Mouse (Mus musculus) liver, embryonic 14.5 days (tissue): ENCODE measurements around the gene Egfr. TPM values are rescaled to one million over a fixed set of nuclear protein-coding genes. Genes with fewer than 3 reads are reported as not detected.

Experiments used
- ATAC-seq: fragments of 200-750 bp; cut with Nextera tagmentation; 2 replicates; pipeline ENCODE4 v1.8.0; 2017; ENCODE audit warnings: moderate number of reproducible peaks, mild to moderate bottlenecking, moderate library complexity; ENCODE audit not compliant: insufficient read depth
- DNase-seq, 3 experiments: peaks; one replicate each; pipeline ENCODE4 v3.0.0-alpha.2; 2012 to 2013; ENCODE audit warnings: low read depth in 3 of 3, low spot score in 3 of 3
- H3K27ac ChIP-seq: fragments of 300-500 bp; sonication (generic); 2 replicates; pipeline ENCODE4 v1.5.1; 2014; ENCODE audit warnings: moderate library complexity, mild to moderate bottlenecking, control low read depth, inconsistent platforms
- H3K27me3 ChIP-seq: fragments of 300-500 bp; sonication (generic); 2 replicates; pipeline ENCODE4 v1.6.1; 2014; ENCODE audit warnings: mild to moderate bottlenecking, low read length, moderate library complexity; ENCODE audit not compliant: control insufficient read depth, insufficient read depth
- H3K36me3 ChIP-seq: fragments of 300-500 bp; sonication (generic); replicated peaks from 2 replicates; pipeline ENCODE4 v1.6.1; 2014; ENCODE audit warnings: low read depth; ENCODE audit not compliant: control insufficient read depth, insufficient read depth
- H3K4me1 ChIP-seq, 2 experiments: fragments of 200-500 bp in 1 of 2; fragments of 300-500 bp in 1 of 2; sonication (generic) in 1 of 2; replicated peaks; 2 replicates each; pipeline ENCODE4 v1.6.1; 2012 to 2014; ENCODE audit warnings: antibody characterized with exemption in 1 of 2, inconsistent platforms in 1 of 2, low read length in 1 of 2; ENCODE audit not compliant: control insufficient read depth in 2 of 2, insufficient read depth in 2 of 2
- H3K4me2 ChIP-seq: fragments of 300-500 bp; sonication (generic); 2 replicates; pipeline ENCODE4 v1.6.1; 2014; ENCODE audit warnings: low read depth, mild to moderate bottlenecking, control low read depth, moderate library complexity
- H3K4me3 ChIP-seq, 2 experiments: fragments of 200-500 bp in 1 of 2; fragments of 300-500 bp in 1 of 2; sonication (generic) in 1 of 2; 2 replicates each; pipeline ENCODE4 v1.5.1; 2012 to 2014; ENCODE audit warnings: low read depth in 2 of 2, low read length in 2 of 2, mild to moderate bottlenecking in 2 of 2, control low read depth in 1 of 2, inconsistent platforms in 1 of 2, moderate library complexity in 1 of 2; ENCODE audit not compliant: insufficient read depth in 1 of 2
- H3K9ac ChIP-seq: fragments of 300-500 bp; sonication (generic); replicated peaks from 2 replicates; pipeline ENCODE4 v1.6.1; 2014; ENCODE audit warnings: mild to moderate bottlenecking, control low read depth, moderate library complexity
- H3K9me3 ChIP-seq: fragments of 300-500 bp; sonication (generic); 2 replicates; pipeline ENCODE4 v1.6.1; 2016; ENCODE audit warnings: low read length, mixed read lengths; ENCODE audit not compliant: control insufficient read depth
- CTCF ChIP-seq: IDR thresholded peaks from 2 replicates; pipeline ENCODE4 v1.5.1; 2016; ENCODE audit warnings: antibody characterized with exemption, low read depth, control low read depth
- EP300 ChIP-seq: IDR thresholded peaks from 2 replicates; pipeline ENCODE4 v1.6.1; 2016; ENCODE audit warnings: antibody characterized with exemption, low read depth
- WGBS: fragments of 180-500 bp; shearing (Covaris S2); extraction: QIAGEN DNeasy Blood & Tissue Kit; methylation state at CpG from one replicate; pipeline ENCODE4 v1.1.7; 2014; ENCODE audit not compliant: insufficient replicate concordance; 5-methylcytosine and 5-hydroxymethylcytosine counted together
- polyA plus RNA-seq, 2 experiments: library from polyadenylated mRNA; depleted of rRNA in 1 of 2; stranded (reverse) in 1 of 2; unstranded in 1 of 2; fragments of >200 nt; fragmentation: Nextera tagmentation in 1 of 2; extraction: Ambion mirVana in 1 of 2; gene quantifications; 2 replicates each; pipeline versions ENCODE4 v1.2.1 to v1.2.3; 2012 to 2014

Gene Egfr
- polyA plus RNA-seq, 2 experiments, result 0.46 to 0.53 TPM

- no peak for DNase-seq
- Histone ChIP-seq H3K27ac (no peak overlapping the region), H3K9ac (no peak overlapping the region), H3K4me2 (no peak overlapping the region), H3K9me3 (no peaks in the 10 kb centered on the region), H3K36me3 (no peaks in the 10 kb centered on the region), H3K27me3 (no peaks in the 10 kb centered on the region), H3K4me3 (no peak overlapping the region), H3K4me1 (no peaks in the 10 kb centered on the region)
- ATAC-seq, result no peak
- no peak for TF ChIP-seq EP300
- 56% methylated on average over 2 of the region's 2 CpGs for WGBS
Measured at GRCm38 (mm10) chr11:16857346-16857745, 105.3 kb downstream of the Egfr start.

GRCm38 (mm10) chr11:16861037-16861436, 109.0 kb downstream of the Egfr start:
- Histone ChIP-seq H3K4me1 (no peaks in the 10 kb centered on the region), H3K27me3 (no peaks in the 10 kb centered on the region), H3K4me3 (no peak overlapping the region), H3K9me3 (no peaks in the 10 kb centered on the region), H3K27ac (no peak overlapping the region), H3K36me3 (no peaks in the 10 kb centered on the region), H3K4me2 (no peak overlapping the region), H3K9ac (no peak overlapping the region)
- 50% methylated on average over 6 of the region's 6 CpGs for WGBS
- ATAC-seq (no peak), DNase-seq (no peak)
- TF ChIP-seq EP300, result no peak
- TF ChIP-seq CTCF, result no peak

- Histone ChIP-seq H3K9me3 (no peaks in the 10 kb centered on the region), H3K27me3 (no peaks in the 10 kb centered on the region), H3K4me1 (no peaks in the 10 kb centered on the region), H3K36me3 (no peaks in the 10 kb centered on the region), H3K9ac (no peak overlapping the region), H3K4me2 (no peak overlapping the region), H3K27ac (no peak overlapping the region), H3K4me3 (no peak overlapping the region)
- TF ChIP-seq CTCF (no peak), EP300 (no peak)
- no peak for ATAC-seq
- no peak for DNase-seq
Measured at GRCm38 (mm10) chr11:16863547-16863946, 111.5 kb downstream of the Egfr start.

GRCm38 (mm10) chr11:16864980-16865561, 113.1 kb downstream of the Egfr start:
- Histone ChIP-seq H3K27me3 (no peaks in the 10 kb centered on the region), H3K4me3 (no peak overlapping the region), H3K4me1 (no peaks in the 10 kb centered on the region), H3K9ac (no peak overlapping the region), H3K36me3 (no peaks in the 10 kb centered on the region), H3K9me3 (no peaks in the 10 kb centered on the region), H3K4me2 (no peak overlapping the region), H3K27ac (no peak overlapping the region)
- 39% methylated on average over 3 of the region's 3 CpGs for WGBS
- TF ChIP-seq EP300, result no peak
- TF ChIP-seq CTCF, result no peak
- ATAC-seq (no peak), DNase-seq (no peak)

GRCm38 (mm10) chr11:16868051-16868450, 116.0 kb downstream of the Egfr start:
- WGBS, result 56% methylated on average over 6 of the region's 6 CpGs

More at GRCm38 (mm10) chr11:16868051-16868450, 116.0 kb downstream of the Egfr start:
- TF ChIP-seq CTCF (no peak), EP300 (no peak)
- Histone ChIP-seq H3K4me1 (no peaks in the 10 kb centered on the region), H3K27ac (no peak overlapping the region), H3K4me2 (no peak overlapping the region), H3K36me3 (no peaks in the 10 kb centered on the region), H3K9me3 (no peaks in the 10 kb centered on the region), H3K4me3 (no peak overlapping the region), H3K9ac (no peak overlapping the region), H3K27me3 (no peaks in the 10 kb centered on the region)
- DNase-seq (no peak), ATAC-seq (no peak)
